ENCODE assay signal across 8 mouse cellular contexts in the genomic region with DNA sequence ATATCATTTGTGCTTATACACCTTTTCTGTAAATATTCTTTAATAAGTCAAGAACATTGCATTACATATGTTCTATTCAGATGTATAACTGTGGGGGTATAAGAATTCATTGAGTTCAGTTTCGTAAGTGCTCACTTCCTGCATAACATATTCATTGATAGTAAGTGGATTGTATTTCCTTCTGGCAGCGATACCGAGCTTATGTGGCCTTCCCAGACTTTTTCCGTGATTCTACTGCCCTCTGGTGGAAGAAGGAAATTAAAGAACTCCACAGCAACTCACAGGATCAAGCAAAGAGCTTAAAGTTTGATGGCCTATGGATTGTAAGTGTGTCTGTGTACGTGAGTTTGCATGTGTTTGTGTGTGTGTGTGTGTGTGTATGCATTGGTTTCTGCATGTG.
DNase-seq lines count a peak whose midpoint lies in the region; ATAC-seq and TF ChIP-seq lines count a peak whose summit lies in the region.

No protein-coding gene starts in this region.

- DNase-seq in gastrocnemius, adult 2 months: no peak
- DNase-seq in gastrocnemius, postnatal 14 days: no peak
- DNase-seq in adrenal gland, postnatal 10 days: peak; percentile 52
- peak; percentile 80 for DNase-seq in embryonic facial prominence, embryonic 11.5 days (ENCODE audit: low spot score)
- DNase-seq in hindlimb bud, embryonic 11.5 days (ENCODE audit: extremely low spot score, low read depth, low spot score): peak; percentile 52
- DNase-seq in left cerebral cortex, adult 18-20 months (ENCODE audit: low spot score in 2 of 2): peak; percentile 46 to 57
- DNase-seq in midbrain, embryonic 14.5 days: peak; percentile 91
- DNase-seq in telencephalon, adult 2 months (ENCODE audit: low read depth, low spot score): peak; percentile 76

- no peak overlapping the region for H3K27ac ChIP-seq in gastrocnemius, adult 2 months
- no peak overlapping the region for H3K27ac ChIP-seq in embryonic facial prominence, embryonic 11.5 days (replicated peaks; ENCODE audit: low read depth, low read length)
- no peak overlapping the region for H3K27ac ChIP-seq in midbrain, embryonic 14.5 days (replicated peaks; ENCODE audit: low read depth, low read length)

- no peak for ATAC-seq in embryonic facial prominence, embryonic 11.5 days (replicated peaks; ENCODE audit: insufficient number of reproducible peaks, low FRiP score, low TSS enrichment, low read depth)
- peak; percentile 68; the same call in 1 of the 2 replicates for ATAC-seq in midbrain, embryonic 14.5 days (ENCODE audit: low FRiP score, low TSS enrichment)

- H3K4me2 ChIP-seq in embryonic facial prominence, embryonic 11.5 days (ENCODE audit: low read depth, low read length): no peak overlapping the region
- H3K4me2 ChIP-seq in midbrain, embryonic 14.5 days (ENCODE audit: low read length): no peak overlapping the region

- intact Hi-C loops in gastrocnemius, adult 2 months (cut with DNase I): loop anchor here (2.0 to 10.0 kb wide), 2 partner anchors 70 to 204 kb away; no protein-coding TSS in a partner anchor
- intact Hi-C loops in gastrocnemius, postnatal 14 days (cut with DNase I; ENCODE audit: low total_unique reads): loop anchor here (5.0 kb wide), 1 partner anchor 72 kb away; no protein-coding TSS in a partner anchor

- no peaks in the 10 kb centered on the region for H3K9me3 ChIP-seq in embryonic facial prominence, embryonic 11.5 days (replicated peaks; ENCODE audit: control insufficient read depth, low read length)
- no peaks in the 10 kb centered on the region for H3K9me3 ChIP-seq in midbrain, embryonic 14.5 days (ENCODE audit: control insufficient read depth, low read length)

- no peak overlapping the region for H3K4me3 ChIP-seq in gastrocnemius, adult 2 months
- H3K4me3 ChIP-seq in embryonic facial prominence, embryonic 11.5 days (ENCODE audit: low read depth, low read length): no peak overlapping the region
- no peak overlapping the region for H3K4me3 ChIP-seq in midbrain, embryonic 14.5 days (replicated peaks; ENCODE audit: low read depth, low read length)

- no peak overlapping the region for H3K9ac ChIP-seq in embryonic facial prominence, embryonic 11.5 days (replicated peaks; ENCODE audit: low read length)
- no peak overlapping the region for H3K9ac ChIP-seq in midbrain, embryonic 14.5 days (replicated peaks; ENCODE audit: low read length)

- 12% methylated on average over 5 of the region's 5 CpGs for whole genome bisulfite sequencing in embryonic facial prominence, embryonic 11.5 days
- WGBS in midbrain, embryonic 14.5 days: 11% methylated on average over 5 of the region's 5 CpGs

- no peaks in the 10 kb centered on the region for H3K36me3 ChIP-seq in embryonic facial prominence, embryonic 11.5 days (replicated peaks; ENCODE audit: control insufficient read depth, insufficient read depth, low read depth, low read length)
- no peaks in the 10 kb centered on the region for H3K36me3 ChIP-seq in midbrain, embryonic 14.5 days (ENCODE audit: control insufficient read depth, insufficient read depth, low read length)

- no peaks in the 10 kb centered on the region for H3K4me1 ChIP-seq in embryonic facial prominence, embryonic 11.5 days (ENCODE audit: control insufficient read depth, insufficient read depth, low read length)
- H3K4me1 ChIP-seq in midbrain, embryonic 14.5 days (ENCODE audit: control insufficient read depth, insufficient read depth, low read length): no peaks in the 10 kb centered on the region

- peak; percentile 69 for TF ChIP-seq CTCF in gastrocnemius, adult 2 months (IDR thresholded peaks at IDR 0.05)

- H3K27me3 ChIP-seq in embryonic facial prominence, embryonic 11.5 days (ENCODE audit: control insufficient read depth, insufficient read depth, low read length): no peaks in the 10 kb centered on the region
- no peaks in the 10 kb centered on the region for H3K27me3 ChIP-seq in midbrain, embryonic 14.5 days (ENCODE audit: control insufficient read depth, insufficient read depth, low read length)

Comparison
In these comparisons a context has a peak if more than half of its experiments do, and no peak if none do; other contexts are left out.
1. DNase-seq: peak in adrenal gland, postnatal 10 days (single experiment), embryonic facial prominence, embryonic 11.5 days (single experiment), hindlimb bud, embryonic 11.5 days (single experiment), left cerebral cortex, adult 18-20 months (2 of 2), midbrain, embryonic 14.5 days (single experiment) and telencephalon, adult 2 months (single experiment); none in gastrocnemius, adult 2 months (single experiment) and gastrocnemius, postnatal 14 days (single experiment).